Mouse (Mus musculus): ENCODE measurements around the gene Ctse. TPM values are rescaled to one million over a fixed set of nuclear protein-coding genes. Genes with fewer than 3 reads are reported as not detected.
A peak's percentile ranks its signal among the peaks of the same experiment; 100 is the strongest.

Gene Ctse
- total and polyA plus RNA-seq, 3 experiments, result 1.4 to 11.6 (median 1.7) TPM

DNA sequence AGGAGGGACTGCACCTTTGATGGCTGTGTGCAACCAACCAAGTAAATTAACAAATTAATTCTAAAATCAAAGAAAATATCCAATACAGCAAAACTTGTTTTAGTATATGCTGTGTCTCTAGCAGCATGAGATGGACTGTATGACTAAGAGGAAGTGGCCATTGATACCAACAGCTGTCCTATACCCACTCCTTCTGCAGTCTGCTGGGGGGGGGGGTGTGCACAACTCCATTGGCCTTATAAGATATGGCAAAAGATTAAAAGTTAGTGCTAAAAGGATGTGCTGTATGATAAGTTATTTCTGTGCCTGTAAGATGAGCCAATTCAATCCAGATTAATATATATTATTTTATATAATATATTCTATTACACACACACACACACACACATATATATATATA is 3.6 kb upstream of the Ctse start:
- in situ Hi-C loops (cut with MboI; ENCODE audit: low pct_ligation_motif_present, low pct_unique_long_range_greater_than_20kb, low sequenced_read_pairs) (no loop called here), dilution Hi-C loops (cut with MboI; ENCODE audit: extremely low pct_ligation_motif_present, extremely low pct_unique_long_range_greater_than_20kb, low sequenced_read_pairs) (no loop called here)
- Histone ChIP-seq H3K27me3 (replicated peaks) (no peaks in the 10 kb centered on the region), H3K4me2 (ENCODE audit: insufficient read depth, low read depth, poor library complexity, severe bottlenecking) (no peak overlapping the region), H3K4me3 (replicated peaks in 1 of 3; ENCODE audit: low read depth in 2 of 3, low read length in 2 of 3, poor library complexity in 1 of 3) (no peak overlapping the region), H3K9ac (ENCODE audit: insufficient read depth, low read depth) (no peak overlapping the region), H3K79me2 (replicated peaks; ENCODE audit: control insufficient read depth, extremely low read depth, insufficient read depth, poor library complexity, severe bottlenecking) (peaks cover 4% of the 10 kb centered on the region), H3K27ac (ENCODE audit: insufficient read depth, low read depth) (no peak overlapping the region), H3K4me1 (ENCODE audit: control insufficient read depth in 1 of 2, insufficient read depth in 2 of 2) (peaks cover 0 to 4% of the 10 kb centered on the region in 2 experiments; a peak in 2 of 4 replicates), H3K9me3 (replicated peaks; ENCODE audit: low read length) (no peaks in the 10 kb centered on the region), H3K36me3 (replicated peaks in 1 of 2; ENCODE audit: control insufficient read depth in 1 of 2, insufficient read depth in 1 of 2, low read length in 1 of 2) (peaks cover 0 to 11% of the 10 kb centered on the region in 2 experiments)
- DNase-seq (ENCODE audit: extremely low read depth), result no peak
- TF ChIP-seq CTCF (conservative IDR thresholded peaks at IDR 0.05 in 1 of 2, IDR thresholded peaks at IDR 0.05 in 1 of 2; ENCODE audit: low read depth in 2 of 2, low read length in 2 of 2) (no peak), UBTF (IDR thresholded peaks at IDR 0.05; ENCODE audit: low read depth, low read length) (no peak)

DNA sequence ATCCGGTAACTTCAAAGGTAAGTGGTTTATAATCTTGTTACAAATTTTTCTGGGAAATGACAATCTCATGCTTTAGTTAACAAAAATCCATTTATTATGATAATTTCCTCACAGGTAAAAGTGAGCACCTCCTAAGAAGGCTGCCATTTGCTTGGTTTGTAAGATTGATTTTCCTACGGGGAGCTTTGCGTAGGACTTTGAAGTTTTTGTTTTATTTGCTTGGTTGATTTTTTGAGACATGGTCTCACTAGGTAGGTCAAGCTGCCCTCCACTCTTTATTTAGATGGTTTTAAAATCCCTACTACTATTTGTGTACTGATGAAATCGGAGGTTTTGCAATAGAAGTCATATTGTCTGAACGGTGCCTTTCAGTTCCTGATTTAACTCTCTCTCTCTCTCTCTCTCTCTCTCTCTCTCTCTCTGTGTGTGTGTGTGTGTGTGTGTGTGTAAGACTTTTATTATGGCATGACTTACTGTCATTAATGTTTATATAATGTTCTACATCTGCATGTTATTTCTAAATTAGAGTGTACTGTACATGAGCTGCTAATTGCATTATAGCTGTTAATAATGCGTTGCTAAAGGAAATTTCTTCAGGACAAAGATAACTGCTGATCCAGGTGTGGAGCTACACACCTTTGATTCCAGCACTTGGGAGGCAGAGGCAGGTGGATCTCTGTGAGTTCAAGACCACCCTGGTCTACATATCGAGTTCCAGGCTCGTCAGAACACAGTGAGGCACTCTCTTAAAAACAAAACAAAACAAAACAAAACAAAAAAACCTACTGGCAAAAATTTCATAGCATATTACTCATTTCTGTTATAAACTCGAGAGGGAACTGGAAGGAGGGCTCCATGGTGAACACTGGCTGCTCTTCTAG is 675 bp downstream of the Ctse start:
- DNase-seq (ENCODE audit: extremely low read depth), result peak; percentile 44
- H3K9me3 ChIP-seq (replicated peaks; ENCODE audit: low read length), result no peaks in the 10 kb centered on the region
- in situ Hi-C loops (cut with MboI; ENCODE audit: low pct_ligation_motif_present, low pct_unique_long_range_greater_than_20kb, low sequenced_read_pairs) (no loop called here), dilution Hi-C loops (cut with MboI; ENCODE audit: extremely low pct_ligation_motif_present, extremely low pct_unique_long_range_greater_than_20kb, low sequenced_read_pairs) (no loop called here)
- TF ChIP-seq RAD21 (IDR thresholded peaks at IDR 0.05; ENCODE audit: low read depth, low read length) (no peak), MAFK (IDR thresholded peaks at IDR 0.05; ENCODE audit: insufficient replicate concordance, low read length) (peak; percentile 42; the same call in 1 of the 2 replicates), NRF1 (IDR thresholded peaks at IDR 0.05; ENCODE audit: low read depth, low read length) (no peak), UBTF (IDR thresholded peaks at IDR 0.05; ENCODE audit: low read depth, low read length) (no peak), ZMIZ1 (IDR thresholded peaks at IDR 0.05; ENCODE audit: low read depth, low read length) (no peak), MAX (IDR thresholded peaks at IDR 0.05; ENCODE audit: low read length) (no peak; the same call in 1 of the 2 replicates), JUN (IDR thresholded peaks at IDR 0.05; ENCODE audit: insufficient read depth, low read depth, low read length) (no peak; the same call in 1 of the 2 replicates), TBP (conservative IDR thresholded peaks at IDR 0.05; ENCODE audit: low read depth, low read length) (no peak), BHLHE40 (IDR thresholded peaks at IDR 0.05; ENCODE audit: low read depth, low read length) (peak; percentile 55), SIN3A (IDR thresholded peaks at IDR 0.05; ENCODE audit: low read length) (peak; percentile 91), MXI1 (IDR thresholded peaks at IDR 0.05; ENCODE audit: low read depth, low read length) (peak; percentile 38; the same call in 1 of the 2 replicates), MYC (IDR thresholded peaks at IDR 0.05; ENCODE audit: low read depth, low read length) (0 out of 2 replicates have a peak, but pooled peaks have one; percentile 29), CHD1 (IDR thresholded peaks at IDR 0.05; ENCODE audit: low read depth, low read length) (peak; percentile 86; the same call in 1 of the 2 replicates), PAX5 (IDR thresholded peaks at IDR 0.05; ENCODE audit: low read length) (no peak), ETS1 (conservative IDR thresholded peaks at IDR 0.05; ENCODE audit: low read depth, low read length) (peak; percentile 55), GABPA (IDR thresholded peaks at IDR 0.05; ENCODE audit: insufficient replicate concordance, low read depth, low read length) (no peak), EP300 (IDR thresholded peaks at IDR 0.05; ENCODE audit: low read length) (peak; percentile 93), IRF4 (IDR thresholded peaks at IDR 0.05; ENCODE audit: low read depth, low read length) (peak; percentile 94), MEF2A (IDR thresholded peaks at IDR 0.05; ENCODE audit: borderline replicate concordance, low read depth, low read length) (peak; percentile 49), POLR2A (IDR thresholded peaks at IDR 0.05; ENCODE audit: low read depth, low read length) (no peak), JUND (conservative IDR thresholded peaks at IDR 0.05; ENCODE audit: low read depth, low read length) (peak; percentile 83), RCOR1 (conservative IDR thresholded peaks at IDR 0.05; ENCODE audit: low read depth, low read length) (peak; percentile 38; the same call in 1 of the 2 replicates), ZKSCAN1 (IDR thresholded peaks at IDR 0.05; ENCODE audit: borderline replicate concordance, low read depth, low read length) (peak; percentile 75; the same call in 1 of the 2 replicates), TCF12 (IDR thresholded peaks at IDR 0.05; ENCODE audit: low read depth, low read length) (peak; percentile 62; the same call in 1 of the 2 replicates), KAT2A (IDR thresholded peaks at IDR 0.05; ENCODE audit: insufficient replicate concordance, low read length) (no peak), CHD2 (IDR thresholded peaks at IDR 0.05; ENCODE audit: low read length) (peak; percentile 18; the same call in 1 of the 2 replicates), ZNF384 (IDR thresholded peaks at IDR 0.05; ENCODE audit: low read depth, low read length) (0 out of 2 replicates have a peak, but pooled peaks have one; percentile 23), POLR2AphosphoS2 (IDR thresholded peaks at IDR 0.05; ENCODE audit: low read depth, low read length) (no peak), HCFC1 (IDR thresholded peaks at IDR 0.05; ENCODE audit: low read depth, low read length) (no peak)
- H3K79me2 ChIP-seq (replicated peaks; ENCODE audit: control insufficient read depth, extremely low read depth, insufficient read depth, poor library complexity, severe bottlenecking), result peaks cover 12% of the 10 kb centered on the region
- peak overlapping the region; percentile 72 for H3K27ac ChIP-seq (ENCODE audit: insufficient read depth, low read depth)
- peak overlapping the region; percentile 48 to 70 (median 60) for H3K4me3 ChIP-seq (replicated peaks in 1 of 3; ENCODE audit: low read depth in 2 of 3, low read length in 2 of 3, poor library complexity in 1 of 3)
- peaks cover 4% of the 10 kb centered on the region in 2 experiments; a peak in 3 of 4 replicates for H3K4me1 ChIP-seq (ENCODE audit: control insufficient read depth in 1 of 2, insufficient read depth in 2 of 2)
- H3K4me2 ChIP-seq (ENCODE audit: insufficient read depth, low read depth, poor library complexity, severe bottlenecking), result peak overlapping the region; percentile 96
- peak overlapping the region; percentile 53 for H3K9ac ChIP-seq (ENCODE audit: insufficient read depth, low read depth)
- H3K36me3 ChIP-seq (replicated peaks in 1 of 2; ENCODE audit: control insufficient read depth in 1 of 2, insufficient read depth in 1 of 2, low read length in 1 of 2), result peaks cover 0 to 9% of the 10 kb centered on the region in 2 experiments
- H3K27me3 ChIP-seq (replicated peaks), result no peaks in the 10 kb centered on the region

Measured in CH12.LX (cell line).